Mouse (Mus musculus) ES-Bruce4 (cell line): ENCODE results near the gene Hdac9. TPM values are rescaled to one million over a fixed set of nuclear protein-coding genes. Genes with fewer than 3 reads are reported as not detected.

Experiments used
- H3K27ac ChIP-seq: 2 replicates; pipeline ENCODE4 v1.5.1; 2012; ENCODE audit warnings: low read length, inconsistent platforms; ENCODE audit not compliant: insufficient read depth
- H3K27me3 ChIP-seq: 2 replicates; pipeline ENCODE4 v1.6.1; 2012; ENCODE audit warnings: mild to moderate bottlenecking, low read length, inconsistent platforms; ENCODE audit not compliant: control insufficient read depth, poor library complexity, insufficient read depth, severe bottlenecking
- H3K36me3 ChIP-seq: 2 replicates; pipeline ENCODE4 v1.6.1; 2012; ENCODE audit warnings: inconsistent platforms, mild to moderate bottlenecking, low read length, moderate library complexity; ENCODE audit not compliant: control insufficient read depth, poor library complexity, insufficient read depth, severe bottlenecking
- H3K4me1 ChIP-seq: one replicate; pipeline ENCODE4 v1.8.1; 2011; ENCODE audit warnings: low read length; ENCODE audit not compliant: control insufficient read depth, insufficient read depth
- H3K4me3 ChIP-seq: 2 replicates; pipeline ENCODE4 v1.5.1; 2011; ENCODE audit warnings: low read depth, mild to moderate bottlenecking, low read length
- H3K9ac ChIP-seq: 2 replicates; pipeline ENCODE4 v1.6.1; 2012; ENCODE audit warnings: low read depth, mild to moderate bottlenecking, inconsistent platforms; ENCODE audit not compliant: poor library complexity, severe bottlenecking
- H3K9me3 ChIP-seq: replicated peaks from 2 replicates; pipeline ENCODE4 v1.6.1; 2012; ENCODE audit warnings: mild to moderate bottlenecking, low read length, inconsistent platforms; ENCODE audit not compliant: control insufficient read depth, poor library complexity, insufficient read depth, severe bottlenecking
- CTCF ChIP-seq: IDR thresholded peaks from one replicate; pipeline ENCODE4 v1.8.1; 2011; ENCODE audit warnings: low read depth, low read length
- EP300 ChIP-seq: IDR thresholded peaks from 2 replicates; pipeline ENCODE4 v1.6.1; 2011; ENCODE audit warnings: low read depth, low read length; ENCODE audit not compliant: insufficient read depth
- POLR2A ChIP-seq: IDR thresholded peaks from one replicate; pipeline ENCODE4 v1.8.1; 2011; ENCODE audit warnings: low read length; ENCODE audit not compliant: insufficient read depth
- polyA plus RNA-seq: library from polyadenylated mRNA; stranded (reverse); fragments of >200 nt; gene quantifications from 2 replicates; pipeline ENCODE4 v1.2.4, GENCODE M21; 2011; ENCODE audit warnings: low read depth; ENCODE audit not compliant: missing spikeins, insufficient read depth, insufficient read length

Gene Hdac9
- polyA plus RNA-seq, 1 experiment, result 1.6 TPM

- no peak overlapping the region for H3K27ac ChIP-seq
- H3K36me3 ChIP-seq, result no peaks in the 10 kb centered on the region
- H3K9me3 ChIP-seq, result no peaks in the 10 kb centered on the region
- no peaks in the 10 kb centered on the region for H3K27me3 ChIP-seq
- no peaks in the 10 kb centered on the region for H3K4me1 ChIP-seq
- no peak for TF ChIP-seq CTCF
- no peak for TF ChIP-seq POLR2A
- TF ChIP-seq EP300, result no peak
- no peak overlapping the region for H3K4me3 ChIP-seq
- no peak overlapping the region for H3K9ac ChIP-seq
These were observed 304.4 kb downstream of the Hdac9 start for GRCm38 (mm10) chr12:34612511-34612910.

- Histone ChIP-seq H3K4me3 (no peak overlapping the region), H3K36me3 (no peaks in the 10 kb centered on the region), H3K9me3 (no peaks in the 10 kb centered on the region), H3K9ac (no peak overlapping the region), H3K4me1 (no peaks in the 10 kb centered on the region), H3K27me3 (no peaks in the 10 kb centered on the region), H3K27ac (no peak overlapping the region)
- no peak for TF ChIP-seq EP300
- no peak for TF ChIP-seq CTCF
- TF ChIP-seq POLR2A, result no peak
These were observed 312.4 kb downstream of the Hdac9 start for GRCm38 (mm10) chr12:34604521-34604920.

GRCm38 (mm10) chr12:34594167-34594793 is 322.6 kb downstream of the Hdac9 start:
- H3K36me3 ChIP-seq, result no peaks in the 10 kb centered on the region
- H3K9ac ChIP-seq, result no peak overlapping the region
- H3K27me3 ChIP-seq, result no peaks in the 10 kb centered on the region
- no peaks in the 10 kb centered on the region for H3K9me3 ChIP-seq
- H3K4me3 ChIP-seq, result no peak overlapping the region
- TF ChIP-seq POLR2A (no peak), CTCF (no peak), EP300 (no peak)
- no peak overlapping the region for H3K27ac ChIP-seq
- no peaks in the 10 kb centered on the region for H3K4me1 ChIP-seq

GRCm38 (mm10) chr12:34587171-34587570 is 329.7 kb downstream of the Hdac9 start:
- H3K4me3 ChIP-seq, result no peak overlapping the region
- no peak overlapping the region for H3K27ac ChIP-seq
- no peak overlapping the region for H3K9ac ChIP-seq
- no peaks in the 10 kb centered on the region for H3K4me1 ChIP-seq
- H3K27me3 ChIP-seq, result no peaks in the 10 kb centered on the region
- no peaks in the 10 kb centered on the region for H3K9me3 ChIP-seq
- TF ChIP-seq EP300 (no peak), POLR2A (no peak), CTCF (no peak)
- H3K36me3 ChIP-seq, result no peaks in the 10 kb centered on the region

GRCm38 (mm10) chr12:34582522-34582921 is 334.4 kb downstream of the Hdac9 start:
- Histone ChIP-seq H3K4me3 (no peak overlapping the region), H3K9me3 (no peaks in the 10 kb centered on the region), H3K27me3 (no peaks in the 10 kb centered on the region), H3K27ac (no peak overlapping the region), H3K36me3 (no peaks in the 10 kb centered on the region), H3K4me1 (no peaks in the 10 kb centered on the region), H3K9ac (no peak overlapping the region)
- TF ChIP-seq CTCF (no peak), EP300 (no peak), POLR2A (no peak)

GRCm38 (mm10) chr12:34579220-34579619 is 337.7 kb downstream of the Hdac9 start:
- TF ChIP-seq CTCF (no peak), POLR2A (no peak), EP300 (no peak)
- no peak overlapping the region for H3K9ac ChIP-seq
- no peaks in the 10 kb centered on the region for H3K36me3 ChIP-seq
- no peak overlapping the region for H3K4me3 ChIP-seq
- H3K4me1 ChIP-seq, result no peaks in the 10 kb centered on the region
- no peaks in the 10 kb centered on the region for H3K27me3 ChIP-seq
- no peak overlapping the region for H3K27ac ChIP-seq
- no peaks in the 10 kb centered on the region for H3K9me3 ChIP-seq
